Mouse (Mus musculus): ENCODE results near the gene Dot1l. TPM values are rescaled to one million over a fixed set of nuclear protein-coding genes. Genes with fewer than 3 reads are reported as not detected.
A peak's percentile ranks its signal among the peaks of the same experiment; 100 is the strongest.
"Not testable (repeated sequence)": the region's sequence is repeated elsewhere in the genome, so short reads cannot be mapped to it uniquely, and the experiment has no call there.

The Dot1l gene
- polyA plus RNA-seq, 1 experiment from 2014 or later, result 28.2 TPM

- WGBS, result 65% methylated on average over 2 of the region's 2 CpGs
- Histone ChIP-seq H3K4me3 (ENCODE audit: low read depth, low read length) (no peak overlapping the region), H3K36me3 (ENCODE audit: control insufficient read depth, insufficient read depth, low read length) (no peaks in the 10 kb centered on the region), H3K9me3 (ENCODE audit: control insufficient read depth, low read length) (no peaks in the 10 kb centered on the region), H3K4me2 (no peak overlapping the region), H3K4me1 (replicated peaks; ENCODE audit: control insufficient read depth, insufficient read depth, low read length) (peaks cover 10% of the 10 kb centered on the region), H3K9ac (ENCODE audit: low read depth, low read length) (no peak overlapping the region), H3K27me3 (replicated peaks; ENCODE audit: control insufficient read depth, insufficient read depth, low read length) (no peaks in the 10 kb centered on the region), H3K27ac (ENCODE audit: low read depth, low read length) (no peak overlapping the region)
- DNase-seq (ENCODE audit: low spot score), result no peak
- ATAC-seq (replicated peaks; ENCODE audit: low FRiP score), result no peak
Measured at GRCm38 (mm10) chr10:80817164-80817563, 62.2 kb downstream of the Dot1l start.

GRCm38 (mm10) chr10:80817955-80818354, 62.9 kb downstream of the Dot1l start:
- H3K4me1 ChIP-seq (replicated peaks; ENCODE audit: control insufficient read depth, insufficient read depth, low read length); H3K9me3 ChIP-seq (ENCODE audit: control insufficient read depth, low read length); H3K4me2 ChIP-seq; H3K27me3 ChIP-seq (replicated peaks; ENCODE audit: control insufficient read depth, insufficient read depth, low read length); H3K36me3 ChIP-seq (ENCODE audit: control insufficient read depth, insufficient read depth, low read length); DNase-seq (ENCODE audit: low spot score); H3K9ac ChIP-seq (ENCODE audit: low read depth, low read length); ATAC-seq (replicated peaks; ENCODE audit: low FRiP score); H3K4me3 ChIP-seq (ENCODE audit: low read depth, low read length): not testable (repeated sequence)
- 83% methylated on average over 7 of the region's 7 CpGs for WGBS
- peak overlapping the region; percentile 88 for H3K27ac ChIP-seq (ENCODE audit: low read depth, low read length)

- H3K9ac ChIP-seq (ENCODE audit: low read depth, low read length), result 0 out of 2 replicates have a peak overlapping the region, but pooled peaks have one; percentile 3
- H3K4me3 ChIP-seq (ENCODE audit: low read depth, low read length), result no peak overlapping the region
- H3K4me2 ChIP-seq, result peak overlapping the region; percentile 12
- H3K9me3 ChIP-seq (ENCODE audit: control insufficient read depth, low read length), result no peaks in the 10 kb centered on the region
- peaks cover 11% of the 10 kb centered on the region for H3K4me1 ChIP-seq (replicated peaks; ENCODE audit: control insufficient read depth, insufficient read depth, low read length)
- ATAC-seq (replicated peaks; ENCODE audit: low FRiP score) (peak; percentile 96), DNase-seq (ENCODE audit: low spot score) (no peak)
- H3K27ac ChIP-seq (ENCODE audit: low read depth, low read length), result peak overlapping the region; percentile 88
- WGBS, result 42% methylated on average over 6 of the region's 6 CpGs
- H3K27me3 ChIP-seq (replicated peaks; ENCODE audit: control insufficient read depth, insufficient read depth, low read length), result no peaks in the 10 kb centered on the region
- H3K36me3 ChIP-seq (ENCODE audit: control insufficient read depth, insufficient read depth, low read length), result no peaks in the 10 kb centered on the region
Measured at GRCm38 (mm10) chr10:80818599-80819281, 63.7 kb downstream of the Dot1l start.

- 51% methylated on average over 3 of the region's 3 CpGs for WGBS
- Histone ChIP-seq H3K36me3 (ENCODE audit: control insufficient read depth, insufficient read depth, low read length) (no peaks in the 10 kb centered on the region), H3K4me3 (ENCODE audit: low read depth, low read length) (no peak overlapping the region), H3K4me2 (peak overlapping the region; percentile 12; the same call in 1 of the 2 replicates), H3K4me1 (replicated peaks; ENCODE audit: control insufficient read depth, insufficient read depth, low read length) (peaks cover 17% of the 10 kb centered on the region), H3K27me3 (replicated peaks; ENCODE audit: control insufficient read depth, insufficient read depth, low read length) (no peaks in the 10 kb centered on the region), H3K27ac (ENCODE audit: low read depth, low read length) (peak overlapping the region; percentile 88), H3K9me3 (ENCODE audit: control insufficient read depth, low read length) (no peaks in the 10 kb centered on the region), H3K9ac (ENCODE audit: low read depth, low read length) (peak overlapping the region; percentile 3; the same call in 1 of the 2 replicates)
- DNase-seq (ENCODE audit: low spot score) (no peak), ATAC-seq (replicated peaks; ENCODE audit: low FRiP score) (peak; percentile 2; the same call in 1 of the 2 replicates)
Measured at GRCm38 (mm10) chr10:80819406-80819805, 64.4 kb downstream of the Dot1l start.

GRCm38 (mm10) chr10:80821991-80822390, 67.0 kb downstream of the Dot1l start:
- no peak overlapping the region for H3K9ac ChIP-seq (ENCODE audit: low read depth, low read length)
- ATAC-seq (replicated peaks; ENCODE audit: low FRiP score) (no peak), DNase-seq (ENCODE audit: low spot score) (no peak)
- H3K36me3 ChIP-seq (ENCODE audit: control insufficient read depth, insufficient read depth, low read length), result no peaks in the 10 kb centered on the region
- no peaks in the 10 kb centered on the region for H3K27me3 ChIP-seq (replicated peaks; ENCODE audit: control insufficient read depth, insufficient read depth, low read length)
- H3K4me2 ChIP-seq, result no peak overlapping the region
- WGBS, result 42% methylated on average over 2 of the region's 2 CpGs
- peaks cover 20% of the 10 kb centered on the region for H3K4me1 ChIP-seq (replicated peaks; ENCODE audit: control insufficient read depth, insufficient read depth, low read length)
- H3K27ac ChIP-seq (ENCODE audit: low read depth, low read length), result no peak overlapping the region
- H3K9me3 ChIP-seq (ENCODE audit: control insufficient read depth, low read length), result no peaks in the 10 kb centered on the region
- H3K4me3 ChIP-seq (ENCODE audit: low read depth, low read length), result no peak overlapping the region

- DNase-seq (ENCODE audit: low spot score) (no peak), ATAC-seq (replicated peaks; ENCODE audit: low FRiP score) (no peak)
- no peak overlapping the region for H3K4me2 ChIP-seq
- no peak overlapping the region for H3K4me3 ChIP-seq (ENCODE audit: low read depth, low read length)
- H3K36me3 ChIP-seq (ENCODE audit: control insufficient read depth, insufficient read depth, low read length), result no peaks in the 10 kb centered on the region; the same call in 1 of the 2 replicates
- H3K9me3 ChIP-seq (ENCODE audit: control insufficient read depth, low read length), result no peaks in the 10 kb centered on the region
- H3K4me1 ChIP-seq (replicated peaks; ENCODE audit: control insufficient read depth, insufficient read depth, low read length), result peaks cover 22% of the 10 kb centered on the region
- no peak overlapping the region for H3K9ac ChIP-seq (ENCODE audit: low read depth, low read length)
- WGBS, result 85% methylated on average over 5 of the region's 5 CpGs
- H3K27me3 ChIP-seq (replicated peaks; ENCODE audit: control insufficient read depth, insufficient read depth, low read length), result no peaks in the 10 kb centered on the region
- H3K27ac ChIP-seq (ENCODE audit: low read depth, low read length), result no peak overlapping the region
Measured at GRCm38 (mm10) chr10:80822528-80822927, 67.5 kb downstream of the Dot1l start.

GRCm38 (mm10) chr10:80823316-80823715, 68.3 kb downstream of the Dot1l start:
- Histone ChIP-seq H3K4me3 (ENCODE audit: low read depth, low read length) (no peak overlapping the region), H3K9me3 (ENCODE audit: control insufficient read depth, low read length) (no peaks in the 10 kb centered on the region), H3K4me2 (no peak overlapping the region), H3K9ac (ENCODE audit: low read depth, low read length) (no peak overlapping the region), H3K27me3 (replicated peaks; ENCODE audit: control insufficient read depth, insufficient read depth, low read length) (no peaks in the 10 kb centered on the region), H3K27ac (ENCODE audit: low read depth, low read length) (no peak overlapping the region), H3K4me1 (replicated peaks; ENCODE audit: control insufficient read depth, insufficient read depth, low read length) (peaks cover 29% of the 10 kb centered on the region), H3K36me3 (ENCODE audit: control insufficient read depth, insufficient read depth, low read length) (peaks cover under 1% of the 10 kb centered on the region; the same call in 1 of the 2 replicates)
- no peak for DNase-seq (ENCODE audit: low spot score)
- WGBS, result 89% methylated on average over 1 of the region's 1 CpGs
- no peak for ATAC-seq (replicated peaks; ENCODE audit: low FRiP score)

- H3K27ac ChIP-seq (ENCODE audit: low read depth, low read length), result peak overlapping the region; percentile 49; the same call in 1 of the 2 replicates
- H3K27me3 ChIP-seq (replicated peaks; ENCODE audit: control insufficient read depth, insufficient read depth, low read length), result no peaks in the 10 kb centered on the region
- ATAC-seq (replicated peaks; ENCODE audit: low FRiP score) (no peak), DNase-seq (ENCODE audit: low spot score) (no peak)
- peaks cover 32% of the 10 kb centered on the region for H3K4me1 ChIP-seq (replicated peaks; ENCODE audit: control insufficient read depth, insufficient read depth, low read length)
- peak overlapping the region; percentile 17 for H3K4me2 ChIP-seq
- 60% methylated on average over 8 of the region's 8 CpGs for WGBS
- no peak overlapping the region for H3K4me3 ChIP-seq (ENCODE audit: low read depth, low read length)
- no peaks in the 10 kb centered on the region for H3K9me3 ChIP-seq (ENCODE audit: control insufficient read depth, low read length)
- peaks cover 3% of the 10 kb centered on the region; the same call in 1 of the 2 replicates for H3K36me3 ChIP-seq (ENCODE audit: control insufficient read depth, insufficient read depth, low read length)
- no peak overlapping the region for H3K9ac ChIP-seq (ENCODE audit: low read depth, low read length)
Measured at GRCm38 (mm10) chr10:80823847-80824643, 69.0 kb downstream of the Dot1l start.
